Mouse (Mus musculus): ENCODE measurements around the gene Scgb2b19.
"Not testable (repeated sequence)": the region's sequence is repeated elsewhere in the genome, so short reads cannot be mapped to it uniquely, and the experiment has no call there.

Scgb2b19 gene

DNA sequence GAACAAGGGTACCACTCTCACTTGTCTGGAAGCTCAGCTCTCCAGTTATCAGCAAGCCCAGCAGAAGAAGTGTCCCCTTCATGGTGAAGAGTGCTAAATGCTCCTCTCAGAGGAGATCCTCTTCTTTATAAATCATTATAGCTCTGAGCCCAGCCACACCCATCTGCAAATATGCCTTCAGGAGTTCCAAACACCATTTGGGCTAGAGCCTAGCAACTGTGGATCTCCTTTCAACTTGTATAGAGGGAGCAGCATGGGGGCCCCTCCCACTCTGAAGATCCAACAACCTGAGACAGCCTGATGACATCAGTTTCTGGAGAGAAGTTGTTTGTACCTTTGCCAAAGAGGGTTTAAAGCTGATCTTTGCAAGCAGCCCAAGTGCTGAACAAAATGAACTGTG lies at the start of gene Scgb2b19:
Scgb2b19 (minus strand) TSS at position 101 of the 400 bp plus-strand sequence.
- DNase-seq (ENCODE audit: low read depth, low spot score), result not testable (repeated sequence)

GRCm38 (mm10) chr7:33286991-33287390 lies 6.9 kb upstream of the Scgb2b19 start, which contains the start of gene Scgb1b19:
Scgb1b19 (plus strand) TSS chr7:33287291.
- not testable (repeated sequence) for DNase-seq (ENCODE audit: low read depth, low spot score)

Measured in skeletal muscle tissue, adult 2 months (tissue).